Mouse (Mus musculus): ENCODE data around the gene Popdc2. TPM values are rescaled to one million over a fixed set of nuclear protein-coding genes. Genes with fewer than 3 reads are reported as not detected.
A peak's percentile ranks its signal among the peaks of the same experiment; 100 is the strongest.

Popdc2 gene
- polyA plus RNA-seq, 1 experiment from 2014 or later, result 0.23 TPM

DNA sequence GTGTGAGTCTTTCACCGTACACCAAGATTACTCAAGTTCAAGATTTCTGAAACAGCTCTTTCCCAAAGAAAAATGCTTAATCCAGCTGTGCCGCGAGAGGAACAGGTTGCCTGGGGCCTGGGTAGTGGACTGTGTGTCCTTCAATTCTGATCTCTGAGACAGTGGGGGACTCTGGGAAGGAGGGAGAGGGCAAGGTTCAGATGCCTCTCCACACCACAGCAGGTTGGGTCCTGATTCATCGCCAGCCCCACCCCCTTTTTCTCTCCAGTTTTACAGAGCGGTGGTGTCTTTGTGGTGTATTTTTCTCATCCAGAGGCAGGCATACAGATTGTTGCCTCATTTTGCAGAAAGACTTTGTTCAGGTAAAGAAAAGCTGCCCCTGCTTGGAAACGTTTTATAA is 36.3 kb downstream of the Popdc2 start:
- no peaks in the 10 kb centered on the region for H3K27me3 ChIP-seq
- 84% methylated on average over 6 of the region's 6 CpGs for WGBS
- no peak for ATAC-seq

GRCm38 (mm10) chr16:38399076-38399475 is 37.1 kb downstream of the Popdc2 start:
- H3K4me1 ChIP-seq, result peaks cover 14% of the 10 kb centered on the region
- H3K36me3 ChIP-seq (ENCODE audit: poor library complexity, severe bottlenecking), result no peaks in the 10 kb centered on the region
- H3K9me3 ChIP-seq (replicated peaks), result no peaks in the 10 kb centered on the region
- H3K27ac ChIP-seq, result peak overlapping the region; percentile 60
- WGBS, result 75% methylated on average over 3 of the region's 3 CpGs
- no peak for ATAC-seq
- H3K4me3 ChIP-seq, result no peak overlapping the region
- no peaks in the 10 kb centered on the region for H3K27me3 ChIP-seq
- peak overlapping the region; percentile 57 for H3K4me2 ChIP-seq
- H3K9ac ChIP-seq, result 0 out of 2 replicates have a peak overlapping the region, but pooled peaks have one; percentile 49

More for the DNA sequence above, 36.3 kb downstream of the Popdc2 start:
- H3K36me3 ChIP-seq (ENCODE audit: poor library complexity, severe bottlenecking), result no peaks in the 10 kb centered on the region
- no peaks in the 10 kb centered on the region for H3K9me3 ChIP-seq (replicated peaks)
- no peak overlapping the region for H3K4me2 ChIP-seq
- no peak overlapping the region for H3K4me3 ChIP-seq
- no peak overlapping the region for H3K9ac ChIP-seq
- H3K4me1 ChIP-seq, result peaks cover 14% of the 10 kb centered on the region
- no peak overlapping the region for H3K27ac ChIP-seq

- Histone ChIP-seq H3K4me1 (peaks cover 14% of the 10 kb centered on the region), H3K9me3 (replicated peaks) (no peaks in the 10 kb centered on the region), H3K27ac (peak overlapping the region; percentile 60), H3K4me3 (peak overlapping the region; percentile 32), H3K36me3 (ENCODE audit: poor library complexity, severe bottlenecking) (no peaks in the 10 kb centered on the region), H3K9ac (peak overlapping the region; percentile 49), H3K4me2 (peak overlapping the region; percentile 57), H3K27me3 (no peaks in the 10 kb centered on the region)
- peak; percentile 96 for ATAC-seq
- WGBS, result 8% methylated on average over 17 of the region's 17 CpGs
Observed at GRCm38 (mm10) chr16:38399531-38400231, 37.7 kb downstream of the Popdc2 start.

DNA sequence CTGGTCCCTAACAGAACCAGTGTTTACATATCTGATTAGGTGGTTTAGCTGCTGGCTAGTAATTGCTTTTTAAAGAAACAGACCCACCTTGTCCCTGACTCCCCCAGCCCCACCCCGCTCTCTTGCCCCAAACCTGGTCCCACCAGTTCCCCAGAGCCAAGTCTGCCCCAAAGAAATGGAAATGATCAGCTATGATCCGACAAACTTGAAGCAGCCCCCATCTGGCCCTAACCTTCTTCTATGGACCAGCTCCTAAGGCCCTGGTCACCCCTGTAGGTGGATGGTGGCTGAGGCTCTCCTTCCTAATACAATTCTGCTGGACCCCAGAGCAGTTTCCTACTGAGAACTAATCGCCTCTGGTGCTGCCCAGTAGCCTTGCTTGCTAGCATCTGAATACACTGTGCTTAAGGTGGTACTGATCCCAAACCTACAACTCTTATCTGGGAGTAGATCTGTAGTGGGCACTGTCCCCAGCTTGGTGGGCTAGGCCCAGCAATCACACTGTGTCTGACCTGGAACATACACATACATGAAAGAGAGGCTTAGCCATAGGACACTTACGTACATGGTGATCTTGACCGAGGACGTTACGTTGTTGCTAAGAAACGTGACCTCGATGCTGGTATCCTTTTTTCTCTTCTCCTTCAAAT is 38.4 kb downstream of the Popdc2 start:
- Histone ChIP-seq H3K36me3 (ENCODE audit: poor library complexity, severe bottlenecking) (no peaks in the 10 kb centered on the region), H3K27ac (peak overlapping the region; percentile 60), H3K9me3 (replicated peaks) (no peaks in the 10 kb centered on the region), H3K27me3 (no peaks in the 10 kb centered on the region), H3K4me1 (peaks cover 14% of the 10 kb centered on the region), H3K4me3 (peak overlapping the region; percentile 32), H3K9ac (peak overlapping the region; percentile 49), H3K4me2 (peak overlapping the region; percentile 57)
- 75% methylated on average over 9 of the region's 9 CpGs for WGBS
- ATAC-seq, result peak; percentile 39

- no peak overlapping the region for H3K4me2 ChIP-seq
- H3K4me3 ChIP-seq, result no peak overlapping the region
- H3K9me3 ChIP-seq (replicated peaks), result no peaks in the 10 kb centered on the region
- 78% methylated on average over 6 of the region's 6 CpGs for WGBS
- H3K36me3 ChIP-seq (ENCODE audit: poor library complexity, severe bottlenecking), result no peaks in the 10 kb centered on the region
- H3K27me3 ChIP-seq, result no peaks in the 10 kb centered on the region
- peaks cover 14% of the 10 kb centered on the region for H3K4me1 ChIP-seq
- no peak for ATAC-seq
- no peak overlapping the region for H3K9ac ChIP-seq
- no peak overlapping the region for H3K27ac ChIP-seq
Observed at GRCm38 (mm10) chr16:38401468-38401867, 39.5 kb downstream of the Popdc2 start.

GRCm38 (mm10) chr16:38403639-38404038 is 41.6 kb downstream of the Popdc2 start:
- no peak overlapping the region for H3K4me2 ChIP-seq
- no peak overlapping the region for H3K4me3 ChIP-seq
- ATAC-seq, result no peak
- no peak overlapping the region for H3K9ac ChIP-seq
- no peaks in the 10 kb centered on the region for H3K27me3 ChIP-seq
- no peaks in the 10 kb centered on the region for H3K9me3 ChIP-seq (replicated peaks)
- H3K4me1 ChIP-seq, result peaks cover 14% of the 10 kb centered on the region
- no peaks in the 10 kb centered on the region for H3K36me3 ChIP-seq (ENCODE audit: poor library complexity, severe bottlenecking)
- no peak overlapping the region for H3K27ac ChIP-seq
- WGBS, result 91% methylated on average over 7 of the region's 7 CpGs

DNA sequence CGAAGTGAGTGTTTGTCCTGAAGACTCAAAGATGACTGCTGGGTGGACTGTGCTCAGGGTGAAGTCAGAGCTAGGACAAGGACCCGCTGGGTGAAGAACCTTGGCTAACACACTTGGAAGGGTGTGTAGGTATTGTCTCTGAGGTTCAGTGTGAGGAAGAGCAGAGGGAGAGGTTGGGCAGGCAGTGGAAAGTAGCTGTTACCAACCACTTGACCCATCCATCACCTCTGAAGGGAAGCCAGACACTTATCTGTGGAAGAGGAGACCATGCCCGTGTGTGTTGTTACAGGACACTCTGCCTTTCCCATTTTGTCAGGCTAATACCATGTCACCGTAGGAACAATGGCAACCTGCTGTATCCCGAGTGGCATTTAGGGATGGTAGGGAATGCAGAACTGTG is 44.3 kb downstream of the Popdc2 start:
- no peak for ATAC-seq
- Histone ChIP-seq H3K4me3 (no peak overlapping the region), H3K9ac (no peak overlapping the region), H3K9me3 (replicated peaks) (no peaks in the 10 kb centered on the region), H3K27ac (no peak overlapping the region), H3K27me3 (no peaks in the 10 kb centered on the region), H3K4me2 (no peak overlapping the region), H3K36me3 (ENCODE audit: poor library complexity, severe bottlenecking) (no peaks in the 10 kb centered on the region), H3K4me1 (no peaks in the 10 kb centered on the region)
- 81% methylated on average over 5 of the region's 5 CpGs for WGBS

DNA sequence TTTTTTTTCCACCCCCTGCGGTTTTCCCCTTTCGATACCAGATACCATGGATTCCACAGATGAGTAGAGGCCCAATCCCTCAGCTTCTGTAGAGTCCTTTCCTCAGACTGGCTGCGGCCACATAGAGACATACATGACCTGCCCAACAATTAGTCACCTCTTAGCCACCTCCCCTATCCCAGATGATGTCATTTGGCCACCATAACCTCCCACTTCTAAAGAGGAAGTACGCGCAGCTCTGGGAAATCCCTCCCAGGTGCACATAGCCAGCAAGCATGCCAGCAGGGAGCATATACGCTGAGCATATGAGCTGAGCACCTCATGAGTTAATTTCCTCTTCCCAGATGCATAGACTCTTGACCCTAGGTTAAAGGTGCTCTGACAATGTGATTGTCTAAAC is 44.7 kb downstream of the Popdc2 start:
- 86% methylated on average over 6 of the region's 6 CpGs for WGBS
- Histone ChIP-seq H3K9me3 (replicated peaks) (no peaks in the 10 kb centered on the region), H3K36me3 (ENCODE audit: poor library complexity, severe bottlenecking) (no peaks in the 10 kb centered on the region), H3K4me3 (no peak overlapping the region), H3K27me3 (no peaks in the 10 kb centered on the region), H3K9ac (no peak overlapping the region), H3K4me1 (no peaks in the 10 kb centered on the region), H3K27ac (no peak overlapping the region), H3K4me2 (no peak overlapping the region)
- ATAC-seq, result no peak

GRCm38 (mm10) chr16:38407584-38407983 is 45.6 kb downstream of the Popdc2 start:
- no peaks in the 10 kb centered on the region for H3K36me3 ChIP-seq (ENCODE audit: poor library complexity, severe bottlenecking)
- no peak for ATAC-seq

GRCm38 (mm10) chr16:38408416-38408815 is 46.4 kb downstream of the Popdc2 start:
- ATAC-seq, result no peak
- Histone ChIP-seq H3K4me3 (no peak overlapping the region), H3K9me3 (replicated peaks) (no peaks in the 10 kb centered on the region), H3K36me3 (ENCODE audit: poor library complexity, severe bottlenecking) (no peaks in the 10 kb centered on the region), H3K4me1 (no peaks in the 10 kb centered on the region), H3K9ac (no peak overlapping the region), H3K27ac (no peak overlapping the region), H3K4me2 (no peak overlapping the region), H3K27me3 (no peaks in the 10 kb centered on the region)
- WGBS, result 90% methylated on average over 8 of the region's 8 CpGs

More at GRCm38 (mm10) chr16:38407584-38407983, 45.6 kb downstream of the Popdc2 start:
- Histone ChIP-seq H3K4me3 (no peak overlapping the region), H3K4me1 (no peaks in the 10 kb centered on the region), H3K9me3 (replicated peaks) (no peaks in the 10 kb centered on the region), H3K27me3 (no peaks in the 10 kb centered on the region), H3K27ac (no peak overlapping the region), H3K9ac (no peak overlapping the region), H3K4me2 (no peak overlapping the region)
- WGBS, result 38% methylated on average over 5 of the region's 5 CpGs

GRCm38 (mm10) chr16:38414953-38415352 is 52.9 kb downstream of the Popdc2 start:
- Histone ChIP-seq H3K9me3 (replicated peaks) (no peaks in the 10 kb centered on the region), H3K27ac (no peak overlapping the region), H3K4me1 (no peaks in the 10 kb centered on the region), H3K4me3 (no peak overlapping the region), H3K9ac (no peak overlapping the region), H3K4me2 (no peak overlapping the region), H3K36me3 (ENCODE audit: poor library complexity, severe bottlenecking) (no peaks in the 10 kb centered on the region), H3K27me3 (no peaks in the 10 kb centered on the region)
- WGBS, result 83% methylated on average over 7 of the region's 7 CpGs
- no peak for ATAC-seq

- Histone ChIP-seq H3K27ac (no peak overlapping the region), H3K4me3 (no peak overlapping the region), H3K36me3 (ENCODE audit: poor library complexity, severe bottlenecking) (no peaks in the 10 kb centered on the region), H3K4me1 (no peaks in the 10 kb centered on the region), H3K27me3 (no peaks in the 10 kb centered on the region), H3K9me3 (replicated peaks) (no peaks in the 10 kb centered on the region), H3K9ac (no peak overlapping the region), H3K4me2 (no peak overlapping the region)
- ATAC-seq, result no peak
- 84% methylated on average over 2 of the region's 2 CpGs for WGBS
Observed at GRCm38 (mm10) chr16:38425374-38425773, 63.4 kb downstream of the Popdc2 start.
